Mouse (Mus musculus): ENCODE data around the gene Taf8.

Gene Taf8

DNA sequence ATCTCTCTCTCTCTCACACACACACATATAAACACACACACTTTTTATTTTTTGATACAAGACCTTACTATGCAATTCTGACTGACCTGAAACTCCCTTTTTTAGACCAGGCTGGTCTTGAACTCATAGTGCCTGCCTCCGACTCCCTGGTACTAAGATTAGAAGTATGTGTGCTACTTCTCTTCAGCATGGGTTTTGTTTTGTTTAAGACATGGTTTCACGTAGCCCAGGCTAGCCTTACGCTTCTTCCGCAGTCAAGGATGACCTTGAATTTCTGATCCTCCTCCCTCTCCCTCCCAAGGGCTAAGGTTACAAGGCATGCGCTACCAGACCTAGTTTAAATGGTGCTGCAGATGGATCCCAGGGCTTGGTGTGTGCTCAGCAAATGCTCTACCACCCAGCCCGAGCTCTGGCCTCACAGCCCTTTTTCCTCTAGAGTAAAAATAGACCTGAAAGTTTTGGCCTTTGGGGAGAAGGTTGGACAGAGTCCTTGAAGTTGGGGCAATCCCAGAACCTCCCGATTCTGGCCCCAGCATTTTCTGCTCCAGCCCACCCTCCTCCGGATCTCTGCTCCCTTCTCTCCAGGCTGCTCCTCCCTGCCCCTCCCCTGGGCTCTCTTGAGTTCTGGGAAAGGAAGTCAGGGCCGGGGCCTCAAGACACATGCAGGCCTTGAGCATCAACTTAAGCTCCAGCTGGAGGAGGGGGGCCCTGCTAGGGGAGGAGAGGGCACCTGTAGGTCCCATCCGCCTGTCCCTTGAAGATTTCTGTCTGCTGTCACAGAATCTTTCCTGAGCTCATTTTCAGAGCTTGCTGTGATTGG, 11.1 kb upstream of the Taf8 start:
- peaks cover 87% of the 10 kb centered on the region for H3K4me1 ChIP-seq (replicated peaks; ENCODE audit: low read depth, low read length)
- no peaks in the 10 kb centered on the region for H3K27me3 ChIP-seq (ENCODE audit: insufficient read depth, low read length)
- TF ChIP-seq CTCF (conservative IDR thresholded peaks at IDR 0.05; ENCODE audit: low read length) (no peak), POU5F1 (IDR thresholded peaks at IDR 0.05; ENCODE audit: borderline replicate concordance, low read length) (no peak), NANOG (IDR thresholded peaks at IDR 0.05; ENCODE audit: borderline replicate concordance, low read length) (no peak)
- peaks cover 13% of the 10 kb centered on the region; the same call in 1 of the 2 replicates for H3K36me3 ChIP-seq (ENCODE audit: insufficient read depth, low read length)
- no peaks in the 10 kb centered on the region for H3K9me3 ChIP-seq (ENCODE audit: low read length)
- peak overlapping the region; percentile 79 for H3K4me3 ChIP-seq (replicated peaks; ENCODE audit: low read length)

DNA sequence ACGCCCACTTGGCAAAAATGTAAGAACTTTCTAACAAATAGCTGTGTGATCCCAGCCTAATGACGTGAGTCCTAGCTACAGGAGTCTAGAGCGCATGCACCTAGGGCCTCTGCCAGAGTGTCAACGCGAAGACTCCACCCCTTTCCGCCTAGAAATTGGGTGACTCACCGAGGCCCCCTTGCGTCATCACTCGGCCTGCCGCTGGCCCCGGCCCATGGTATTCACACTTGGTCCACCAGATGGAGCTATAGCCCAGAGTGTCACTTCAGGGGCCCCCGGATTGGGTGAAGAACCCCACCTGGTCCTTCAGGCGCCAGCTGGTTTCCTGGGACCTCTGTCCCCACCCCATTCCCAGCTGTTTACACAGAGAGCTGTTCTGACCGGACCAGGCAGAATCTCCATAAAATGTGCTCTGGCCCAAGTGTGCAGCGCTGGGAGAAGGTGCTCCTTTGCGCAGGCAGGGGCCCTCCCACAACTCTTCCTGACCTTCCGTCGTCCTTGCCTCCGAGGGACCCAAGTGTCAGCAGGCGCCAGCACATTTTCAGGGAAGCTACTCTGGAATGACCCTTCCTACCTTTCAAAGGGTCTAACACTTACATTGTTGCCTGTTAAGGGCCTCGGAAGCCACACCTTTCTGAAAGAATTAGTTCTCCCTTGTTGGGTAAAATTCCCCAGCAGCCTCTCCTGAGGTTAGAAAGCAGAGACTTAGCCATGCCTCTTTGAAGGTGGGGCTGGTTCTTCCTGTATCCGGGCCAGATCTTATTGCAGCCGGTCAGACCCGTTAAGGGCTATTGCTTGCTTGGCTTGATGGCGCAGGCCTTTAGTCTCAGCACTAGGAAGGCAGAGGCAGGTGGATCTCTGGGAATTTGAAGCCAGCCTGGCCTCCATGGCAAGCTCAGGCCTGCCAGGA, 9.3 kb upstream of the Taf8 start:
- Histone ChIP-seq H3K9me3 (ENCODE audit: low read length) (no peaks in the 10 kb centered on the region), H3K4me1 (replicated peaks; ENCODE audit: low read depth, low read length) (peaks cover 89% of the 10 kb centered on the region), H3K4me3 (replicated peaks; ENCODE audit: low read length) (peak overlapping the region; percentile 79), H3K27me3 (ENCODE audit: insufficient read depth, low read length) (no peaks in the 10 kb centered on the region), H3K36me3 (ENCODE audit: insufficient read depth, low read length) (peaks cover 13% of the 10 kb centered on the region; the same call in 1 of the 2 replicates)
- TF ChIP-seq NANOG (IDR thresholded peaks at IDR 0.05; ENCODE audit: borderline replicate concordance, low read length) = peak; percentile 38; the same call in 1 of the 2 replicates
- TF ChIP-seq POU5F1 (IDR thresholded peaks at IDR 0.05; ENCODE audit: borderline replicate concordance, low read length) = no peak
- TF ChIP-seq CTCF (conservative IDR thresholded peaks at IDR 0.05; ENCODE audit: low read length) = peak; percentile 92

DNA sequence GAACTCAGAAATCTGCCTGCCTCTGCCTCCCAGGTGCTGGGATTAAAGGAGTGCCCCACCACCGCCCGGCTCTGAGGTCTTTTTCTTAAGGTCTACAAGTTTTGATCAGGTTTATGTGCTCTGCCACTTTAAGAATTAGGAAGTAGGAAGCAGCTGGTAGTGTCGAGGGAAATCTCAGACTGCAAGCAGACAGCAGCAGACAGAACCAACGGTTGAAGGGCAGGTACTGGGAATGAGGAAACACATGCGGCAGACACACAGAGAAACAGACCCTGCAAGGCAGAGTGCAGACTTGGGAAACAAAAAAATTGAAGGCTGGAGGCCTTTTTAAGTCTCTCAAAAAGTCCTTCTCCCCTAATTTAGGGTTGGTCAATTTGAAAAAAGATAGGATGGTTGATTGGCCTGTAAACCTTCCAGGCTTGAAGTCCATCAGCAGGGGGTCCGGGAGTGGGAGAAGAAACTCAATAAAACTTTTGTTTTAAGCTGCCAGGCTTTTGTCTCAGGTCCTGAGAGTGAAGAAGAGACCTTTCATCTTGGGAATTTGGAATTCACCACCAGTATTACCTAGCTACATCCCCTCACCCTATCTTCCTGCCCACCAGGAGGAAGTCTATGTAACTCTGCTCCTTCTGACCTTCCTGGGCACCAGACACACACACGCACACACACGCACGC, 7.1 kb upstream of the Taf8 start:
- H3K4me3 ChIP-seq (replicated peaks; ENCODE audit: low read length) = peak overlapping the region; percentile 41
- TF ChIP-seq NANOG (IDR thresholded peaks at IDR 0.05; ENCODE audit: borderline replicate concordance, low read length) (no peak), POU5F1 (IDR thresholded peaks at IDR 0.05; ENCODE audit: borderline replicate concordance, low read length) (no peak), CTCF (conservative IDR thresholded peaks at IDR 0.05; ENCODE audit: low read length) (no peak)
- H3K36me3 ChIP-seq (ENCODE audit: insufficient read depth, low read length) = no peaks in the 10 kb centered on the region
- no peaks in the 10 kb centered on the region for H3K9me3 ChIP-seq (ENCODE audit: low read length)
- H3K27me3 ChIP-seq (ENCODE audit: insufficient read depth, low read length) = no peaks in the 10 kb centered on the region
- H3K4me1 ChIP-seq (replicated peaks; ENCODE audit: low read depth, low read length) = peaks cover 93% of the 10 kb centered on the region

DNA sequence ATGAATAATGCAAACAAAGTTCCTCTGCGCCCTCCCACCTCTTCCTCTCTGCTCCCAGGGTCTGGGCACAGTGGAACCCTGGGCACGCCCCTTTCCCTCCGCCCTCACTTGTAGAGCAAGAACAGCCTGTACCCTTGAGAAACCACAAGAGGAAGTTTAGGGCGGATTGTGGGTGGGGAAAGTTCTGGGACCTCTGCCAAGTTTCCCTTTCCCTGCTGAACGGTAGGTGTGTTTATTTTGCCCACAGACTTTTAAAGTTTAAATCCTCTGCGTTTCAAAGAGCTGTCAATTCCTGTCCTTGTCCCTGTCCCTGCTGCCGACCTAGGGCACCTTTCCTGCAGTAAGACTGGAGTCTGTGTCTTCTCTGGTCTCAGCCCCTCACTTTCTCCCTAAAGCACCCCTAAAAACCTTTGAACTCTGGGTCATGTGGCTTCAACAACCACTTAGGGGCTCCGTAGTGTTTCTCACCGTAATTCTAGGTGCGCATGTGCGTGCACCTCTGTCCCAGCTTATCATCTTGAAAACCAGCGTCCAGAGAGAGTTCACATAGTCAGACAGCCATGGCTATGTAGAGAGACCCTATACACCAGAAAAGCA, 6.0 kb upstream of the Taf8 start:
- Histone ChIP-seq H3K4me3 (replicated peaks; ENCODE audit: low read length) (peak overlapping the region; percentile 65), H3K36me3 (ENCODE audit: insufficient read depth, low read length) (no peaks in the 10 kb centered on the region), H3K27me3 (ENCODE audit: insufficient read depth, low read length) (no peaks in the 10 kb centered on the region), H3K9me3 (ENCODE audit: low read length) (no peaks in the 10 kb centered on the region), H3K4me1 (replicated peaks; ENCODE audit: low read depth, low read length) (peaks cover 92% of the 10 kb centered on the region)
- TF ChIP-seq CTCF (conservative IDR thresholded peaks at IDR 0.05; ENCODE audit: low read length) (no peak), NANOG (IDR thresholded peaks at IDR 0.05; ENCODE audit: borderline replicate concordance, low read length) (no peak), POU5F1 (IDR thresholded peaks at IDR 0.05; ENCODE audit: borderline replicate concordance, low read length) (no peak)

- H3K4me3 ChIP-seq (replicated peaks; ENCODE audit: low read length) = peak overlapping the region; percentile 65; the same call in 1 of the 2 replicates
- TF ChIP-seq CTCF (conservative IDR thresholded peaks at IDR 0.05; ENCODE audit: low read length) (no peak), NANOG (IDR thresholded peaks at IDR 0.05; ENCODE audit: borderline replicate concordance, low read length) (no peak), POU5F1 (IDR thresholded peaks at IDR 0.05; ENCODE audit: borderline replicate concordance, low read length) (no peak)
- no peaks in the 10 kb centered on the region for H3K36me3 ChIP-seq (ENCODE audit: insufficient read depth, low read length)
- peaks cover 88% of the 10 kb centered on the region for H3K4me1 ChIP-seq (replicated peaks; ENCODE audit: low read depth, low read length)
- H3K27me3 ChIP-seq (ENCODE audit: insufficient read depth, low read length) = no peaks in the 10 kb centered on the region
- no peaks in the 10 kb centered on the region for H3K9me3 ChIP-seq (ENCODE audit: low read length)
These were observed 5.4 kb upstream of the Taf8 start for GRCm38 (mm10) chr17:47507523-47507922.

- H3K9me3 ChIP-seq (ENCODE audit: low read length) = no peaks in the 10 kb centered on the region
- peaks cover 82% of the 10 kb centered on the region for H3K4me1 ChIP-seq (replicated peaks; ENCODE audit: low read depth, low read length)
- no peaks in the 10 kb centered on the region for H3K27me3 ChIP-seq (ENCODE audit: insufficient read depth, low read length)
- TF ChIP-seq NANOG (IDR thresholded peaks at IDR 0.05; ENCODE audit: borderline replicate concordance, low read length) (no peak), CTCF (conservative IDR thresholded peaks at IDR 0.05; ENCODE audit: low read length) (no peak), POU5F1 (IDR thresholded peaks at IDR 0.05; ENCODE audit: borderline replicate concordance, low read length) (no peak)
- H3K4me3 ChIP-seq (replicated peaks; ENCODE audit: low read length) = no peak overlapping the region
- no peaks in the 10 kb centered on the region for H3K36me3 ChIP-seq (ENCODE audit: insufficient read depth, low read length)
These were observed 4.6 kb upstream of the Taf8 start for GRCm38 (mm10) chr17:47506697-47507096.

- Histone ChIP-seq H3K9me3 (ENCODE audit: low read length) (no peaks in the 10 kb centered on the region), H3K36me3 (ENCODE audit: insufficient read depth, low read length) (peaks cover 3% of the 10 kb centered on the region), H3K4me1 (replicated peaks; ENCODE audit: low read depth, low read length) (peaks cover 84% of the 10 kb centered on the region), H3K27me3 (ENCODE audit: insufficient read depth, low read length) (no peaks in the 10 kb centered on the region), H3K4me3 (replicated peaks; ENCODE audit: low read length) (peak overlapping the region; percentile 77)
- TF ChIP-seq CTCF (conservative IDR thresholded peaks at IDR 0.05; ENCODE audit: low read length) (no peak), POU5F1 (IDR thresholded peaks at IDR 0.05; ENCODE audit: borderline replicate concordance, low read length) (no peak), NANOG (IDR thresholded peaks at IDR 0.05; ENCODE audit: borderline replicate concordance, low read length) (no peak)
These were observed 4.0 kb upstream of the Taf8 start for GRCm38 (mm10) chr17:47506042-47506441.
